Mouse (Mus musculus) small intestine, adult 2 months (tissue): Measurements from ENCODE around the gene B430306N03Rik. TPM values are rescaled to one million over a fixed set of nuclear protein-coding genes. Genes with fewer than 3 reads are reported as not detected.

ENCODE experiments used
- H3K27ac ChIP-seq: fragments of 200-500 bp; 2 replicates; pipeline ENCODE4 v1.5.1; 2012; ENCODE audit warnings: low read depth, low read length, control low read depth, inconsistent platforms; ENCODE audit not compliant: insufficient read depth
- H3K27me3 ChIP-seq: fragments of 200-500 bp; 2 replicates; pipeline ENCODE4 v1.6.1; 2012; ENCODE audit warnings: mild to moderate bottlenecking, moderate library complexity, low read length, inconsistent platforms; ENCODE audit not compliant: control insufficient read depth, insufficient read depth
- H3K36me3 ChIP-seq: fragments of 200-500 bp; 2 replicates; pipeline ENCODE4 v1.6.1; 2012; ENCODE audit warnings: mild to moderate bottlenecking, low read length, control low read depth, inconsistent platforms; ENCODE audit not compliant: control insufficient read depth, insufficient read depth
- H3K4me1 ChIP-seq: fragments of 200-500 bp; 2 replicates; pipeline ENCODE4 v1.6.1; 2012; ENCODE audit warnings: low read length, inconsistent platforms, mixed read lengths; ENCODE audit not compliant: control insufficient read depth, insufficient read depth, insufficient read length
- H3K4me3 ChIP-seq: fragments of 200-500 bp; 2 replicates; pipeline ENCODE4 v1.5.1; 2012; ENCODE audit warnings: low read depth, mild to moderate bottlenecking, control low read depth, inconsistent platforms, low read length, moderate library complexity
- CTCF ChIP-seq: fragments of 200-500 bp; IDR thresholded peaks from 2 replicates; pipeline ENCODE4 v1.5.1; 2012; ENCODE audit warnings: low read depth, mild to moderate bottlenecking, control low read depth, inconsistent platforms, low read length, moderate library complexity, mixed read lengths; ENCODE audit not compliant: insufficient replicate concordance, insufficient read length; ENCODE audit errors: extremely low read depth
- POLR2A ChIP-seq: fragments of 200-500 bp; IDR thresholded peaks from 2 replicates; pipeline ENCODE4 v1.6.1; 2012; ENCODE audit warnings: low read depth, mild to moderate bottlenecking, control low read depth, inconsistent platforms, low read length, moderate library complexity
- WGBS: fragments of 180-500 bp; shearing (Covaris S2); methylation state at CpG from one replicate; pipeline ENCODE4 v1.1.7; 2018; 5-methylcytosine and 5-hydroxymethylcytosine counted together
- polyA plus RNA-seq: library from polyadenylated mRNA; depleted of rRNA; stranded (reverse); fragments of >200 nt; gene quantifications from 2 replicates; pipeline ENCODE4 v1.2.3, GENCODE M21; 2012; rRNA removed

Gene B430306N03Rik
- polyA plus RNA-seq, 1 experiment: 0.52 TPM

DNA sequence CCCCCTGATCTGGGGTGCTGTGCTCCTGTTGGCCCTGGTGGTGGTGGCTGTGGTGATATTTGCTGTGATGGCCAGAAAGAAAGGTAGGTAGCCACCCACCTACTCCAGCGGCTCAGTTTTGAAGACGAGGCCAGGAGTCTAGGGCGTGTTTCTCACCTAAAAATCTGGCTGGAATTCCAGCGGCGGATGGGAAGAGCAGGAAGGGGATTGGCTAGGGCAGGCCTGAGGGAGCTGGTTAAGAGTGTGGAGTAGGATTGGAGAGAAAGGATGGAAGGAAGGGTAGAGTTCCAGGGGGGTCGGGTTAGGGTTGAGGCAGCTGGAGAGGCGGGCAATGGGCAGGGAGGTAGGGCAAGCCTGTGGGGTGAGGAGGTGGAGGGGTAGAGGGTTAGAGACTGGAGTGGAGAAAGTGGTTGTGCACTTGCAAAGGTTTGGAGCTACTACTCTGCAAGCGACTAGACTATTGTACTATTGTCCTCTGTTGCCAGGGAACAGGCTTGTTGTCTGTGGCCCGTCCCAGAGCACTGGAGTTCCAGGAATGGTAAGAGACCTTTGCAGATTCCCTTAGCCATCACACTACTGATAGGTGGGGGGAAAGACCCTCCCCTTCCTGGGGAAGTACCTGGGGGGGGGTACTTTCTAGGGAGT is 49.7 kb downstream of the B430306N03Rik start:
- H3K4me3 ChIP-seq: no peak overlapping the region
- 58% methylated on average over 9 of the region's 9 CpGs for WGBS
- H3K36me3 ChIP-seq: no peaks in the 10 kb centered on the region
- no peak for TF ChIP-seq CTCF
- TF ChIP-seq POLR2A: no peak
- H3K4me1 ChIP-seq: no peaks in the 10 kb centered on the region
- H3K27ac ChIP-seq: no peak overlapping the region
- H3K27me3 ChIP-seq: no peaks in the 10 kb centered on the region

- Histone ChIP-seq H3K36me3 (no peaks in the 10 kb centered on the region), H3K4me3 (no peak overlapping the region), H3K27me3 (no peaks in the 10 kb centered on the region), H3K4me1 (no peaks in the 10 kb centered on the region), H3K27ac (no peak overlapping the region)
- no peak for TF ChIP-seq CTCF
- 43% methylated on average over 5 of the region's 5 CpGs for WGBS
These were observed 50.9 kb downstream of the B430306N03Rik start for GRCm38 (mm10) chr17:48366806-48367205.

DNA sequence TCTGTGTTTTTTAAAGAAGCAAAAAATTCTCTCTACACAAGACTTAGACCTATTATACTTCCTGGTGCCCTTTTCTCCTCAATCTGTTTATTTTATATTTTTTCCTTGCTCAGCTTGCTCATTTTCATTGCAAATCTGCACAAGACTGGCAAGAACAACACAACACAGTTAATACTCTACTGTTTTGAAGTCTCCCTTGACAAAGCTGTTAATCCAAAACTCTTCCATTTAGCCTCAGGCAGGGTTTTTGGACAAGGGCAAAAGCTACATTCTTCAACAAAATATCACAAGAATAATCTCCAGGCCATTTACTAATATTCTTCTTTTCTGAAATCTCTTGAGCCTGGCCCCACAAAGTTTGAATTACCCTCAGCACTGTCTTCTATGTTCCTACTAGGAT is 55.7 kb downstream of the B430306N03Rik start:
- H3K4me1 ChIP-seq: no peaks in the 10 kb centered on the region
- no peaks in the 10 kb centered on the region for H3K27me3 ChIP-seq
- no peak for TF ChIP-seq CTCF
- no peak for TF ChIP-seq POLR2A
- H3K36me3 ChIP-seq: no peaks in the 10 kb centered on the region
- no peak overlapping the region for H3K27ac ChIP-seq
- H3K4me3 ChIP-seq: no peak overlapping the region

DNA sequence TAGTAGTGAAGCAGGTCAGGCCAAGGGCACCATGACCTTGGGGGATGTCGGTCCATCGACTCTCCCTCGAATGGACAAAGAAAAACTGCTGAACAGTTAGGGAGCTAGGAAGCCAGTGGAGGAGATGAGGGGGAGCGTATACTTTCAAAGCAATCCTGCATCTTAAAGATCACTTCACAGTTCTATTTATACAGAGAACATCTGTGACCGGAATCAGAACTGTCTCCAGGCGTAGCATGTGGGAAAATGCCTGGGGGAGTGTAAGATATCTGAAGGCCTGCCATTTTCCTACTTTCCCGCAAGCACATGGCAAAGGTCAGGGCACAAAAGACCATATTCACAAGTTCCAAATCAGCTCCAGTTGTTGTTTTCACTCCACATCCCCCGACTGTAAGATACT is 57.0 kb downstream of the B430306N03Rik start:
- TF ChIP-seq CTCF (no peak), POLR2A (no peak)
- H3K27me3 ChIP-seq: no peaks in the 10 kb centered on the region
- 85% methylated on average over 8 of the region's 8 CpGs for WGBS

DNA sequence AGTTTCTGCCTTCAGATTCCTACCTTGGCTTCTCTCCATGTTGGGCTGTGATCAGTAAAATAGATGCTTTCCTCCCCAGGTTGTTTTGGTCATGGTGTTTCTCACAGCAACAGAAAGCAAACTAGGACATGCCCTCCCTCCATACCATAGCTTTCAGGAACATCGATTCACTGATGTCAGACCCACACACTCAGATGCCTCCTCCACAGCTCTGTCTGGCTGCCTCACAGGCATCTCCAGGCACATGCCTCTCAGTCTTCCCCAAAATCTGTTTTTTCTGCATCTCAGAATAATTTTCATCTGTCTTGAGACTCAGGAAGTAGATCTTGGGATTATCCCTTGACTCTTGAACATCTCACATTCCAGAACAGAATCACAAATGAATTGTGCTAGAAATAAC is 60.2 kb downstream of the B430306N03Rik start:
- H3K4me3 ChIP-seq: no peak overlapping the region
- no peaks in the 10 kb centered on the region for H3K4me1 ChIP-seq
- no peak overlapping the region for H3K27ac ChIP-seq
- H3K36me3 ChIP-seq: no peaks in the 10 kb centered on the region
- TF ChIP-seq CTCF (no peak), POLR2A (no peak)
- 92% methylated on average over 1 of the region's 1 CpGs for WGBS
- H3K27me3 ChIP-seq: no peaks in the 10 kb centered on the region

More for the DNA sequence above, 57.0 kb downstream of the B430306N03Rik start:
- Histone ChIP-seq H3K4me3 (no peak overlapping the region), H3K4me1 (no peaks in the 10 kb centered on the region), H3K36me3 (no peaks in the 10 kb centered on the region), H3K27ac (no peak overlapping the region)

Other genes starting within 250 kb of the B430306N03Rik start
- gene 1700067P10Rik, start 226.8 kb upstream of the B430306N03Rik start, polyA plus RNA-seq: not detected in 2 replicates
- 0.24 and 0.38 TPM in 2 replicates for gene 9830107B12Rik, start 169.9 kb upstream of the B430306N03Rik start, polyA plus RNA-seq
- 0.39 and 1.2 TPM in 2 replicates for gene A530064D06Rik, start 148.9 kb upstream of the B430306N03Rik start, polyA plus RNA-seq
- gene Trem1, start 83.4 kb upstream of the B430306N03Rik start, polyA plus RNA-seq: 0.11 and 0.19 TPM in 2 replicates
- gene Trem3, start 68.4 kb upstream of the B430306N03Rik start, polyA plus RNA-seq: 0.16 and 0.17 TPM in 2 replicates
- 1.6 and 1.7 TPM in 2 replicates for gene Treml4, start 51.8 kb upstream of the B430306N03Rik start, polyA plus RNA-seq
- 1.2 and 2.4 TPM in 2 replicates for gene Treml2, start 16.6 kb upstream of the B430306N03Rik start, polyA plus RNA-seq
- 1.3 TPM in 1 of 2 replicates, not detected in the other for gene Trem2, start 30.3 kb downstream of the B430306N03Rik start, polyA plus RNA-seq
- not detected in 2 replicates for gene Treml1, start 43.8 kb downstream of the B430306N03Rik start, polyA plus RNA-seq
- gene Nfya, start 93.8 kb downstream of the B430306N03Rik start, polyA plus RNA-seq: 36.2 and 36.4 TPM in 2 replicates
- gene Oard1, start 93.9 kb downstream of the B430306N03Rik start, polyA plus RNA-seq: 3.5 and 4.1 TPM in 2 replicates
- gene Apobec2, start 116.8 kb downstream of the B430306N03Rik start, polyA plus RNA-seq: 0.25 and 1.2 TPM in 2 replicates
- 2.6 and 9.6 TPM in 2 replicates for gene Tspo2, start 135.4 kb downstream of the B430306N03Rik start, polyA plus RNA-seq
- gene Unc5cl, start 138.8 kb downstream of the B430306N03Rik start, polyA plus RNA-seq: 52.1 and 88.3 TPM in 2 replicates